Mouse (Mus musculus) heart, embryonic 11.5 days (tissue): ENCODE results near the gene Rassf1. TPM values are rescaled to one million over a fixed set of nuclear protein-coding genes. Genes with fewer than 3 reads are reported as not detected.
A peak's percentile ranks its signal among the peaks of the same experiment; 100 is the strongest.
"Not testable (repeated sequence)": the region's sequence is repeated elsewhere in the genome, so short reads cannot be mapped to it uniquely, and the experiment has no call there.

ENCODE experiments used
- ATAC-seq: fragments of 200-750 bp; cut with Nextera tagmentation; replicated peaks from 2 replicates; pipeline ENCODE4 v1.8.0; 2017; ENCODE audit warnings: moderate library complexity; ENCODE audit not compliant: insufficient number of reproducible peaks, low FRiP score, low TSS enrichment
- H3K27ac ChIP-seq: fragments of 300-500 bp; sonication (generic); 2 replicates; pipeline ENCODE4 v1.5.1; 2014; ENCODE audit warnings: mild to moderate bottlenecking, low read depth, low read length
- H3K27me3 ChIP-seq: fragments of 300-500 bp; sonication (generic); 2 replicates; pipeline ENCODE4 v1.6.1; 2014; ENCODE audit warnings: mild to moderate bottlenecking, low read length, mixed read lengths; ENCODE audit not compliant: control insufficient read depth, insufficient read depth
- H3K36me3 ChIP-seq: fragments of 300-500 bp; sonication (generic); 2 replicates; pipeline ENCODE4 v1.6.1; 2014; ENCODE audit warnings: mild to moderate bottlenecking, low read length, moderate library complexity, mixed read lengths; ENCODE audit not compliant: control insufficient read depth, insufficient read depth
- H3K4me1 ChIP-seq: fragments of 300-500 bp; sonication (generic); 2 replicates; pipeline ENCODE4 v1.6.1; 2014; ENCODE audit warnings: low read length; ENCODE audit not compliant: control insufficient read depth, insufficient read depth
- H3K4me2 ChIP-seq: fragments of 300-500 bp; sonication (generic); 2 replicates; pipeline ENCODE4 v1.6.1; 2014; ENCODE audit warnings: mild to moderate bottlenecking, moderate library complexity
- H3K4me3 ChIP-seq: fragments of 300-500 bp; sonication (generic); 2 replicates; pipeline ENCODE4 v1.5.1; 2014; ENCODE audit warnings: low read depth, low read length
- H3K9ac ChIP-seq: fragments of 300-500 bp; sonication (generic); 2 replicates; pipeline ENCODE4 v1.6.1; 2014; ENCODE audit warnings: mild to moderate bottlenecking, low read depth, low read length, moderate library complexity
- H3K9me3 ChIP-seq: fragments of 300-500 bp; sonication (generic); replicated peaks from 2 replicates; pipeline ENCODE4 v1.6.1; 2016; ENCODE audit warnings: low read length; ENCODE audit not compliant: control insufficient read depth
- WGBS: fragments of 180-500 bp; shearing (Covaris S2); extraction: QIAGEN DNeasy Blood & Tissue Kit; methylation state at CpG from one replicate; pipeline ENCODE4 v1.1.7; 2014; ENCODE audit not compliant: insufficient replicate concordance; 5-methylcytosine and 5-hydroxymethylcytosine counted together
- polyA plus RNA-seq: library from polyadenylated mRNA; unstranded; fragments of >200 nt; fragmentation: Nextera tagmentation; extraction: Ambion mirVana; gene quantifications from 2 replicates; pipeline ENCODE4 v1.2.1, GENCODE M21; 2014

Rassf1 gene
- polyA plus RNA-seq, 1 experiment from 2014 or later: 38.9 TPM

DNA sequence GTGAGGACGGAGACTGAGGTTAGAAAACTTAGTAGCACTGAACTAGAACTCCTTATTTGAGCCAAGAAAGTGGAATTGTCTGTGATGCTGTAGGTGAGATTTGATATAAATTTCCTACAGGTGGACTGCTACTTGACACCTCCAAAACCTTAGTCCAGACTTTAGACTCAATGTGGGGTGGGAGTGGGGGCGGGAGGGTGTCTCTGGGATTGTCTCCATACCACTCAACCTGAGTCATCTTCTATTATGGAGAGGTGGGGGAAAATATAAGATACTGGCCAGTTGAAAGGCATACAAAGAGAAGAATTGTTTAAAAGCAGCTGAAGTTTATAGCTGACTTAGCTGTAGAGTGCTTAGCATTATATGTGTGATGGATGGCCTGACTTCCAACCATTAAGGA is 4.3 kb downstream of the Rassf1 start:
- H3K4me1 ChIP-seq: peaks cover 41% of the 10 kb centered on the region

DNA sequence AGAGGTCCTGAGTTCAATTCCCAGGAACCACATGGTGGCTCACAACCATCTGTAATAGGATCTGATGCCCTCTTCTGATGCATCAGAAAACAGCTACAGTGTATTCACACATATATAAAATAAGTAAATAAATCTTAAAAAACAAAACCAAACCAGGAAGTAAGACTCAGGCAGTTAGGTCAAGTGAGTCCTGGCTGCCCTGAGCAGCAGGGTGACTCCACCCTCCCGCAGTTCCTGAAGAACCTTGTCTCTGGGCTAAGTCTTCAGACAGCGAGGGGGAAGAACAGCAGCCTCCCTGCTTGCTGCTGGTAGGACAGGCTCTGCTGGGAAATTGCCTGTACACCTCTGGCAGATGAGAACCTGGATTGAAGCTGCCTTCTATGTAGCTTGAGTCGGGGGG is 5.0 kb downstream of the Rassf1 start:
- Histone ChIP-seq H3K36me3 (peaks cover 30% of the 10 kb centered on the region), H3K9ac (peak overlapping the region; percentile 97; the same call in 1 of the 2 replicates), H3K27me3 (peaks cover 3% of the 10 kb centered on the region; the same call in 1 of the 2 replicates), H3K27ac (no peak overlapping the region), H3K4me1 (peaks cover 35% of the 10 kb centered on the region), H3K4me2 (peak overlapping the region; percentile 98), H3K4me3 (peak overlapping the region; percentile 84), H3K9me3 (no peaks in the 10 kb centered on the region)
- no peak for ATAC-seq
- WGBS: 64% methylated on average over 3 of the region's 3 CpGs

More for the DNA sequence above, 4.3 kb downstream of the Rassf1 start:
- 32% methylated on average over 2 of the region's 2 CpGs for WGBS
- Histone ChIP-seq H3K27me3 (peaks cover 7% of the 10 kb centered on the region), H3K27ac (peak overlapping the region; percentile 98), H3K4me3 (peak overlapping the region; percentile 84), H3K36me3 (peaks cover 25% of the 10 kb centered on the region), H3K4me2 (peak overlapping the region; percentile 98), H3K9ac (peak overlapping the region; percentile 97), H3K9me3 (no peaks in the 10 kb centered on the region)
- no peak for ATAC-seq

DNA sequence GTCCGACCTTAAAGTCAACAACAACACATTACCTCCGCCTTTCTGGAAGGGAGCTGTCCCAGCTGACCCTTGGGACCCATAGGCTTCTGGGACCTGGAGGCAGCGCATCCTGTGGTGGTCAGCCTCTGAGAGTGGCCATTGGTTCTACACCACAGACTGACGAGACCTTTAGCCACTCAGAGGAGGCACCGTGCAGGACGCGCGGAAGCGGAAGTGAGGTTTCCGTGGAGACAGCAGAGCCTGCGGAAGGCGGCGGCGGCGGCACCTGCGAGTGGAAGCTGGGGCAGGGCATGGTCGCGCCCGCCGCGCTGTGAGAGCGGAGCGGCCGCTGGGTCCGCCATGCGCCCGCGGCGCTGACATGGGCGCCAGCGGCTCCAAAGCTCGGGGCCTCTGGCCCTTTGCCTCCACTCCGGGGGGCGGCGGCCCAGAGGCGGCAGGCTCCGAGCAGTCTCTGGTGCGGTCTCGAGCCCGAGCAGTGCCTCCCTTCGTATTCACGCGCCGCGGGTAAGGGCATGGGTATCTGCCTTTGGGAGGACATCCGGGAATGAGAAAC is 11.8 kb downstream of the Rassf1 start, which contains the start of gene Tusc2:
TSS of gene Tusc2 (plus strand) at position 227 of the 553 bp plus-strand sequence.
- Histone ChIP-seq H3K9me3 (no peaks in the 10 kb centered on the region), H3K4me2 (peak within 1 kb of the TSS; percentile 80), H3K9ac (peak within 1 kb of the TSS; percentile 82), H3K4me1 (peaks cover 23% of the 10 kb centered on the region), H3K36me3 (peaks cover 30% of the 10 kb centered on the region), H3K27ac (peak within 1 kb of the TSS; percentile 63), H3K27me3 (no peaks in the 10 kb centered on the region), H3K4me3 (peak within 1 kb of the TSS; percentile 90)
- under 1% methylated on average over 46 of the region's 46 CpGs for WGBS
- peak; percentile 88 for ATAC-seq

DNA sequence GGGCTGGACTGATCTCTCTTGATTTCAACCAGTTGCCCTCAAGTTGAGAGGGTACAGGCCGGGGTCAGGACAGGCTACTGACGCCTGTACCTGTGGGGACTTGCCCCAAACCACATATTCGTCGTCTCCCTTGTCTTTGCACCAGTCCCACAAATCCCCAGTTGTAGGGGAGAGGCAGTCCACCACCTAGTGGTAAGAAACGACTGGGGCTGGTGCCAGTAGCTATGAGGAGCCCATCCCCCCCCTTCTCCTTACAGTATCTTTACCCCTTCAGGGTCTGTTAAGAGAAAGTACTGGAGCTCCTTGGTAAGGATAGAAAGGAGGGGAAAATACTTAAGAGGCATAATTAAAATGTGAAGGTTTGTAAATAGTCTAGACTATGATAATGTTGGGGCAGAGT is 14.2 kb downstream of the Rassf1 start:
- H3K4me3 ChIP-seq, H3K9ac ChIP-seq, H3K9me3 ChIP-seq, H3K27me3 ChIP-seq, ATAC-seq: not testable (repeated sequence)
- Histone ChIP-seq H3K36me3 (peaks cover 21% of the 10 kb centered on the region), H3K4me2 (0 out of 2 replicates have a peak overlapping the region, but pooled peaks have one; percentile 14), H3K4me1 (peaks cover 32% of the 10 kb centered on the region), H3K27ac (0 out of 2 replicates have a peak overlapping the region, but pooled peaks have one; percentile 4)
- WGBS: 43% methylated on average over 5 of the region's 5 CpGs

DNA sequence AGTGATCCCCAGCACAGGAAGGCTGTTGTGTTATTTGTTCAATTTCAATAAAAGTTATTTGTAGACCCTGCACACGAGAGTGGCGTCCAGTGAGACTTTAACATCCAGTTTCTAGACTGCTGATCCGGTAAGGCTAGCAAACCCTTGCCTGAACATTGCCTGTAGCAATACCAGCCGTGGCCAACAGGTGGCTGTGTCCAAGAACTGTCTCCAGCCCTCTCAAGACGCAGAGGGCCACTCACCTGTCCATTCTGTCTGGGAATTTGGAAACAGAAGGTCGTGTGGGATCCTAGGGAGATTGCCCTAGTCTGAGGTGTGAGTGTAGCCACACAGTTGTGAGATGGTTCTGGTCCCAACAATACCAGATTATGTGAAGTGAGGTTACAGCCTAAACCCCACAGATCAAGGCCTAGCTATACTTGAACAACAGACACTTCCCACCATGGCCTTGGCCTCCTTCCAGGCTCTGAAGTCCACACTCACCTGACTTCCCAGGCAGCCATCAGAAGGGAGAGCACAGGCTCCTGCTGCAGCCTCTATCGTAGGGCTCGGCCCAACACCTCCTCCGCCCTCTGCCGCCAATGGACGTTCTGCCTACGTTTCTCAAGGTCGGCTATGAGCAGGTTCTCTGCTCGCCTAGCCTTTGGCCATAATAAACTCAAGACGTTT is 14.8 kb downstream of the Rassf1 start:
- peaks cover 38% of the 10 kb centered on the region for H3K4me1 ChIP-seq
- 49% methylated on average over 15 of the region's 15 CpGs for WGBS

DNA sequence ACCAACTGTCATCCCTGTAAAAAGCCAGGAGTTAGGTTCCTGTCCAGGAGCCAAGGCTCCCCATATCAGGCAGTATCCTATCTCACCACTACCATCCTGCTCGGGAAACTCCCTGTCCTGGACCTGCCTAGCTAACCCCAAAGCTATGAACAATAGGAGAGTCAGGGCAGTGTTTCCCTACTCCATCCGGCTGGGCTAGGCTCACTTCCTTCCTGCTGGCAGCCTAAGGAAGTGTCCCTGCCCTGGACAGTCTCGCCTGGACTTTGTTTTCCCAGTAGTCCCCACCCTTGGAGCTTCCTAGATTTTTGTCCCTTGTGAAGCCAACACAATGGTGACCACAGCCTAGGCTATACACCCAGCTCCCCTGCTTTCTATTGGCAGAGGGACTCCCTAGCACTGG is 15.5 kb downstream of the Rassf1 start:
- Histone ChIP-seq H3K4me3 (peak overlapping the region; percentile 3; the same call in 1 of the 2 replicates), H3K27ac (peak overlapping the region; percentile 86)
- ATAC-seq: no peak

More for the DNA sequence above, 14.8 kb downstream of the Rassf1 start:
- Histone ChIP-seq H3K9me3 (no peaks in the 10 kb centered on the region), H3K4me2 (peak overlapping the region; percentile 93), H3K27me3 (no peaks in the 10 kb centered on the region), H3K27ac (peak overlapping the region; percentile 86), H3K4me3 (0 out of 2 replicates have a peak overlapping the region, but pooled peaks have one; percentile 10), H3K36me3 (peaks cover 19% of the 10 kb centered on the region), H3K9ac (0 out of 2 replicates have a peak overlapping the region, but pooled peaks have one; percentile 39)
- ATAC-seq: no peak

DNA sequence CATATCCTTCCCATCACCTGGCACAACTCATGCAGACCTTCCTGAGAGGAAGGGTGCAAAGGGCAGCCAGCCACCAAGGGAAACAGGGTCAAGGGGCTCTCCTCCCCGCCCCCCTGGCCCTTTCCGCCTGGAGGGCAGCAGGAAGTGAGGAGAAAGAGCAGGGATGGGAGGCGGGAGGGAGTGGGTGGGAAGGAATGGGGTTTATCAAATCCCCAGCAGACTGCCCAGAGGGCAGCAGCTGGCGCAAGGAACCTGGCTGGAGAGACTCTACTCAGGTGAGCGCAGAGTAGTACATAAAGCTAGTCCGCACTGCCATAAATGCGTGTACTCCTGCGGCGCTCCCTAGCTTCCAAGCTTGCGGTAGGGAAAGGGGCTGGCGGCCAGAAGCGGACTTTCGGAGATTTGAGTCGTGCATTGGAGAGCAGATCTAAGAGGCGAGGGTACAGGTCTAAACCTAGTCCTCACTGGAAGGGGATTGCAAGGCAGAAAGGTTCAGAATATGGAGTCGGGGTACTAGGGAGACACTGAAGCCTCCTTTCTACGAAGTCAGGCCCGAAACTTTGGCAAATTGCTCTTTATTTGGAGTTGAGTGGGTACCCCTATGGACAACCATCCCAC is 16.5 kb downstream of the Rassf1 start, which contains the start of gene Hyal2:
TSS of gene Hyal2 (plus strand) at position 244 of the 618 bp plus-strand sequence.
- ATAC-seq: no peak
- H3K4me1 ChIP-seq: peaks cover 46% of the 10 kb centered on the region

More for the DNA sequence above, 15.5 kb downstream of the Rassf1 start:
- H3K27me3 ChIP-seq: no peaks in the 10 kb centered on the region
- H3K4me2 ChIP-seq: peak overlapping the region; percentile 93
- peaks cover 16% of the 10 kb centered on the region for H3K36me3 ChIP-seq
- no peak overlapping the region for H3K9ac ChIP-seq
- no peaks in the 10 kb centered on the region for H3K9me3 ChIP-seq
- H3K4me1 ChIP-seq: peaks cover 44% of the 10 kb centered on the region
- 62% methylated on average over 3 of the region's 3 CpGs for WGBS

More for the DNA sequence above, 16.5 kb downstream of the Rassf1 start, which contains the start of gene Hyal2:
- 9% methylated on average over 18 of the region's 18 CpGs for WGBS
- H3K36me3 ChIP-seq: peaks cover 16% of the 10 kb centered on the region
- no peaks in the 10 kb centered on the region for H3K9me3 ChIP-seq
- H3K27ac ChIP-seq: peak within 1 kb of the TSS; percentile 86
- H3K4me3 ChIP-seq: peak within 1 kb of the TSS; percentile 85
- H3K9ac ChIP-seq: peak within 1 kb of the TSS; percentile 92
- no peaks in the 10 kb centered on the region for H3K27me3 ChIP-seq
- peak within 1 kb of the TSS; percentile 93 for H3K4me2 ChIP-seq
